Mouse (Mus musculus) neural tube, embryonic 14.5 days (tissue): ENCODE measurements around the gene Narfl. TPM values are rescaled to one million over a fixed set of nuclear protein-coding genes. Genes with fewer than 3 reads are reported as not detected.

ENCODE experiments used
- ATAC-seq: fragments of 200-750 bp; cut with Nextera tagmentation; 2 replicates; pipeline ENCODE4 v1.8.0; 2017; ENCODE audit warnings: low read depth, mild to moderate bottlenecking, moderate TSS enrichment, moderate library complexity
- H3K27ac ChIP-seq: fragments of 300-500 bp; sonication (generic); 2 replicates; pipeline ENCODE4 v1.5.1; 2014; ENCODE audit warnings: low read depth, mild to moderate bottlenecking, control low read depth, low read length, moderate library complexity, mixed read lengths
- H3K27me3 ChIP-seq: fragments of 300-500 bp; sonication (generic); 2 replicates; pipeline ENCODE4 v1.6.1; 2014; ENCODE audit warnings: low read length; ENCODE audit not compliant: control insufficient read depth, insufficient read depth
- H3K36me3 ChIP-seq: fragments of 300-500 bp; sonication (generic); 2 replicates; pipeline ENCODE4 v1.6.1; 2014; ENCODE audit warnings: low read length, mixed read lengths; ENCODE audit not compliant: control insufficient read depth, insufficient read depth
- H3K4me1 ChIP-seq: fragments of 300-500 bp; sonication (generic); 2 replicates; pipeline ENCODE4 v1.6.1; 2014; ENCODE audit warnings: low read length; ENCODE audit not compliant: control insufficient read depth, insufficient read depth
- H3K4me2 ChIP-seq: fragments of 300-500 bp; sonication (generic); 2 replicates; pipeline ENCODE4 v1.6.1; 2014; ENCODE audit warnings: mild to moderate bottlenecking, low read depth, low read length, control low read depth
- H3K4me3 ChIP-seq: fragments of 300-500 bp; sonication (generic); 2 replicates; pipeline ENCODE4 v1.5.1; 2014; ENCODE audit warnings: low read depth, low read length, control low read depth, mixed read lengths
- H3K9ac ChIP-seq: fragments of 300-500 bp; sonication (generic); replicated peaks from 2 replicates; pipeline ENCODE4 v1.6.1; 2014; ENCODE audit warnings: low read depth, mild to moderate bottlenecking, control low read depth, low read length, mixed read lengths
- H3K9me3 ChIP-seq: fragments of 300-500 bp; sonication (generic); 2 replicates; pipeline ENCODE4 v1.6.1; 2016; ENCODE audit warnings: low read length; ENCODE audit not compliant: control insufficient read depth
- WGBS: fragments of 180-500 bp; shearing (Covaris S2); extraction: QIAGEN DNeasy Blood & Tissue Kit; methylation state at CpG from one replicate; pipeline ENCODE4 v1.1.7; 2014; 5-methylcytosine and 5-hydroxymethylcytosine counted together
- polyA plus RNA-seq: library from polyadenylated mRNA; unstranded; fragments of >200 nt; fragmentation: Nextera tagmentation; extraction: Ambion mirVana; gene quantifications from 2 replicates; pipeline ENCODE4 v1.2.1, GENCODE M21; 2014

The Narfl gene
- polyA plus RNA-seq, 1 experiment from 2014 or later: 25.4 TPM

GRCm38 (mm10) chr17:25823452-25823851, 49.9 kb downstream of the Narfl start, which contains the start of gene Wdr24:
TSS of gene Wdr24 (plus strand) at chr17:25823627.
- peak within 1 kb of the TSS; percentile 99 for H3K4me2 ChIP-seq
- H3K4me3 ChIP-seq: peak within 1 kb of the TSS; percentile 54
- no peaks in the 10 kb centered on the region for H3K9me3 ChIP-seq
- 0% methylated on average over 18 of the region's 18 CpGs for WGBS
- 0 out of 2 replicates have a peak, but pooled peaks cover under 1% of the 10 kb centered on the region for H3K27me3 ChIP-seq
- H3K27ac ChIP-seq: peak within 1 kb of the TSS; percentile 53
- peaks cover 26% of the 10 kb centered on the region for H3K4me1 ChIP-seq
- ATAC-seq: peak; percentile 75
- H3K9ac ChIP-seq: peak within 1 kb of the TSS; percentile 63
- H3K36me3 ChIP-seq: peaks cover 11% of the 10 kb centered on the region; the same call in 1 of the 2 replicates

DNA sequence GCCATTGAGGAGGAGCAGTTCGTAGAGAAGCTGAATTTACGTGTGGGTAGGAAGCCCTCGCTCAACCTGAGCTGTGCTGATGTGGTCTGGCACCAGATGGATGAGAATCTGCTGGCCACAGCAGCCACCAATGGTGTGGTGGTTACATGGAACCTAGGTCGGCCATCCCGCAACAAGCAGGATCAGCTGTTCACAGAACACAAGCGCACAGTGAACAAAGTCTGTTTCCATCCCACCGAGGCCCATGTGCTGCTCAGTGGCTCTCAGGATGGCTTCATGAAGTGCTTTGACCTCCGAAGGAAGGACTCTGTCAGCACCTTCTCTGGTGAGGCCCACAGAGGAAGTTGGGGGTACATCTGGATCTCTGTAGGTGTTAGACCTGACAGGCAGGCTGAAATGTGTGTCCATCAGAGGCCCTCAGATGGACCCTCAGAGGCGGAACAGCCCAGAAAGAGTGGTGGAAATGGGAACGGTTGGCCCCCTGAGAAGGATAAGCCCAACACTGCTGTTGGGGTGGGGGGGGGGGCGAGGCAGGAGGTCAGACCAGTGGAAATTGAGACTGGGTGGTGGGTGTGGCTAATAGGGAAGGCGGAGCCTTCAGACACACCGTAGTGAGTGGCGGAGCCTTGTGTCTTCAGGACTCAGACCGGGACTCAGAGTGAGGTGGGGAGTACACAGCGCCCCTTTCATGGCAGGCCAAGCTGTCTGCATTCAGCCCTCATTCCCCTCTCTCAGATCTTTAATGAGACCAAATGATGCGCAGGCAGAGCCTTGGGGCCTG, 51.0 kb downstream of the Narfl start:
- Histone ChIP-seq H3K36me3 (peaks cover 10% of the 10 kb centered on the region; the same call in 1 of the 2 replicates), H3K4me2 (peak overlapping the region; percentile 99), H3K27me3 (no peaks in the 10 kb centered on the region), H3K4me3 (peak overlapping the region; percentile 54), H3K9ac (peak overlapping the region; percentile 63; the same call in 1 of the 2 replicates), H3K9me3 (no peaks in the 10 kb centered on the region), H3K4me1 (peaks cover 30% of the 10 kb centered on the region), H3K27ac (no peak overlapping the region)
- ATAC-seq: no peak
- 74% methylated on average over 17 of the region's 17 CpGs for WGBS

DNA sequence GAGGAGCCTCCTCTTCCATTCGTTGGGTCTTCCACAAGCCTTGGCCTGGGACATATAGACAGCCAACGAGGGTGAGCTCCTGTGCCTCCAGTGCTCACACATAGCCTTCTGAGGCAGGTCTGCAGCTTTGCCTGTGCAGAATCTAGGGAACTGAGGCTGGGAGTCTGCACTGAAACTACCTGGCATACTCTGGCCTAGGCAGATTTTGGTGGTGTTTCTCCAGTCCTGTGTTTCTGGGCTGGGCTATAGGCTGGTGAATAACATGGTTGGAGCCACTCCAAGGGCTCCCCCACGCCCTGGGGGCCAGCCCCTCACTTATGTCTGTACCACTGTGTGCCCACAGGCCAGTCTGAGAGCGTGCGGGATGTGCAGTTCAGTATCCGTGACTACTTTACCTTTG, 51.7 kb downstream of the Narfl start:
- peaks cover 37% of the 10 kb centered on the region for H3K4me1 ChIP-seq
- no peak for ATAC-seq
- H3K9me3 ChIP-seq: no peaks in the 10 kb centered on the region
- no peak overlapping the region for H3K27ac ChIP-seq
- H3K36me3 ChIP-seq: peaks cover 8% of the 10 kb centered on the region
- H3K9ac ChIP-seq: no peak overlapping the region
- H3K27me3 ChIP-seq: no peaks in the 10 kb centered on the region
- no peak overlapping the region for H3K4me3 ChIP-seq
- WGBS: 91% methylated on average over 6 of the region's 6 CpGs
- no peak overlapping the region for H3K4me2 ChIP-seq

DNA sequence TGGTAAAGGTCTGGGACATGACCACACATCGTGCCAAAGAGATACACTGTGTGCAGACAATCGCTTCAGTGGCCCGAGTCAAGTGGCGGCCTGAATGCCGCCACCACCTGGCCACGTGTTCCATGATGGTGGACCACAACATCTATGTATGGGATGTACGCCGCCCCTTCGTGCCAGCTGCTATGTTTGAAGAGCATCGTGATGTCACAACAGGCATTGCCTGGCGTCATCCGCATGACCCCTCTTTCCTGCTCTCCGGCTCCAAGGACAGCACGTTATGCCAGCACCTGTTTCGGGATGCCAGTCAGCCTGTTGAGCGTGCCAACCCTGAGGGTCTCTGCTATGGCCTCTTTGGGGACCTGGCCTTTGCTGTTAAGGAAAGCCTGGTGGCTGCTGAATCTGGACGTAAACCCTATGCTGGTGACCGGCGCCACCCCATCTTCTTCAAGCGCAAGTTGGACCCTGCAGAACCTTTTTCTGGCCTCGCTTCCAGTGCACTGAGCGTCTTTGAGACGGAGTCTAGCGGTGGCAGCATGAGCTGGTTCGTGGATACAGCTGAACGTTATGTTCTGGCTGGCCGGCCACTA, 52.5 kb downstream of the Narfl start:
- Histone ChIP-seq H3K4me2 (no peak overlapping the region), H3K9me3 (no peaks in the 10 kb centered on the region), H3K4me1 (peaks cover 44% of the 10 kb centered on the region), H3K9ac (no peak overlapping the region), H3K27me3 (no peaks in the 10 kb centered on the region), H3K27ac (no peak overlapping the region), H3K4me3 (no peak overlapping the region), H3K36me3 (peaks cover 15% of the 10 kb centered on the region)
- ATAC-seq: no peak
- WGBS: 94% methylated on average over 27 of the region's 27 CpGs

- WGBS: 96% methylated on average over 13 of the region's 13 CpGs
- no peak overlapping the region for H3K4me3 ChIP-seq
- H3K9ac ChIP-seq: no peak overlapping the region
- no peaks in the 10 kb centered on the region for H3K9me3 ChIP-seq
- no peak overlapping the region for H3K4me2 ChIP-seq
- no peaks in the 10 kb centered on the region for H3K27me3 ChIP-seq
- H3K4me1 ChIP-seq: peaks cover 53% of the 10 kb centered on the region
- H3K27ac ChIP-seq: no peak overlapping the region
- peaks cover 20% of the 10 kb centered on the region for H3K36me3 ChIP-seq
- ATAC-seq: no peak
These were observed 53.4 kb downstream of the Narfl start for GRCm38 (mm10) chr17:25827011-25827410.

GRCm38 (mm10) chr17:25827546-25828222, 54.1 kb downstream of the Narfl start:
- H3K27ac ChIP-seq: no peak overlapping the region
- no peaks in the 10 kb centered on the region for H3K27me3 ChIP-seq
- H3K4me3 ChIP-seq: no peak overlapping the region
- H3K4me1 ChIP-seq: peaks cover 54% of the 10 kb centered on the region
- 85% methylated on average over 22 of the region's 22 CpGs for WGBS
- no peaks in the 10 kb centered on the region for H3K9me3 ChIP-seq
- H3K9ac ChIP-seq: peak overlapping the region; percentile 37
- H3K4me2 ChIP-seq: peak overlapping the region; percentile 96; the same call in 1 of the 2 replicates
- peaks cover 20% of the 10 kb centered on the region for H3K36me3 ChIP-seq
- no peak for ATAC-seq

DNA sequence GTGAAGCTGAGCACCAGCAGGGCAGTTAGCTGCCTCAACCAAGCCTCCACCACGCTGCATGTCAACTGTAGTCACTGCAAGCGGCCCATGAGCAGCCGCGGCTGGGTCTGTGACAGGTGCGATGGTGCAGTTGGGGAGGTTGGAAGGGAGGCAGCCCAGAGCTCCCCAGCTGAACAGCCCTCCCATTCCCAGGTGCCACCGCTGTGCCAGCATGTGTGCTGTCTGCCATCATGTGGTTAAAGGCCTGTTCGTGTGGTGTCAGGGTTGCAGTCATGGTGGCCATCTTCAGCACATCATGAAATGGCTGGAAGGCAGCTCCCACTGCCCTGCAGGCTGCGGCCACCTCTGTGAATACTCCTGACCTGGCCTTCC, 54.6 kb downstream of the Narfl start:
- no peak for ATAC-seq
- peaks cover 20% of the 10 kb centered on the region for H3K36me3 ChIP-seq
- 85% methylated on average over 8 of the region's 8 CpGs for whole genome bisulfite sequencing
- no peaks in the 10 kb centered on the region for H3K27me3 ChIP-seq
- H3K9me3 ChIP-seq: no peaks in the 10 kb centered on the region
- H3K27ac ChIP-seq: peak overlapping the region; percentile 86
- H3K4me3 ChIP-seq: peak overlapping the region; percentile 59
- peak overlapping the region; percentile 37 for H3K9ac ChIP-seq
- peaks cover 54% of the 10 kb centered on the region for H3K4me1 ChIP-seq
- H3K4me2 ChIP-seq: peak overlapping the region; percentile 96

DNA sequence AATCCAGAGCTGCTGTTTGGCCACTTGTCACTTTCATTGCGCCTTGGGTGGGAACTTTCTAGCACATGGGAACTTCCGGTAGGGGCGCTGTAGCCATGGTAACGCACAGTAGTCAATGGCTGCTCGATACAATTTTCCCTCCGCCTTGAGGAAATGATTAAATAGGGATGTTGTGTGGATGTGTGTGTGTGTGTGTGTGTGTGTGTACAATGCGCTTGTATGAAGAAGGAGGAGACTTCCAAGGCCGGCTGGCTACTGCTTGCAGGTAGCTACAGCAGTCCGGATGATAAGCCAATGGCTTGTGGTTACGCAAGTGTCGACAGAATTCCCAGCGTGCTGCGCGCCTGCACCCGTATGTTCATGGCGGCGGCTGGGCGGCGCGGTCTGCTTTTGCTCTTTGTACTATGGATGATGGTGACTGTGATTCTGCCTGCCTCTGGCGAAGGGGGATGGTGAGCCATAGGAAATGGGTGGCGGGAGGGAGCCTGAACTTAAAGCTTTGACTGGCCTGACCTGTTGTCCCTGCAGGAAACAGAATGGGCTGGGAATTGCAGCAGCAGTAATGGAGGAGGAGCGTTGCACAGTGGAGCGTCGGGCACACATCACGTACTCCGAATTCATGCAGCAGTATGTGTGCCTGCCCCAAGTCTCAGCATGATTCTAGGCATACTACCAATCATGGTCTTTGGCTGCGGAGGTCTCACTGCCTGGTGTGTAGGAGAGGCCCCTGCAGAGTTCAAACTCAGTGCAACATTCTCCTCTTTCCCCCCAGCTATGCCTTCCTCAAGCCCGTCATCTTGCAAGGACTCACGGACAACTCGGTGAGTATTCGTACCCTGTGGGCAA, 55.4 kb downstream of the Narfl start, which contains the start of gene Jmjd8:
Jmjd8 (plus strand) TSS at position 156 of the 846 bp plus-strand sequence.
- Histone ChIP-seq H3K4me1 (peaks cover 58% of the 10 kb centered on the region), H3K27me3 (no peaks in the 10 kb centered on the region), H3K4me3 (peak within 1 kb of the TSS; percentile 59), H3K9me3 (no peaks in the 10 kb centered on the region), H3K4me2 (peak within 1 kb of the TSS; percentile 96), H3K27ac (peak within 1 kb of the TSS; percentile 86), H3K36me3 (peaks cover 20% of the 10 kb centered on the region), H3K9ac (peak within 1 kb of the TSS; percentile 74)
- peak; percentile 48; the same call in 1 of the 2 replicates for ATAC-seq
- WGBS: 3% methylated on average over 32 of the region's 32 CpGs
